Mouse (Mus musculus): ENCODE measurements around the gene Mastl. TPM values are rescaled to one million over a fixed set of nuclear protein-coding genes. Genes with fewer than 3 reads are reported as not detected.
A peak's percentile ranks its signal among the peaks of the same experiment; 100 is the strongest.

The Mastl gene
- 5.2 and 6.6 TPM in 2 replicates for polyA plus RNA-seq (2015; fragmentation: Nextera tagmentation; extraction: Ambion mirVana)

DNA sequence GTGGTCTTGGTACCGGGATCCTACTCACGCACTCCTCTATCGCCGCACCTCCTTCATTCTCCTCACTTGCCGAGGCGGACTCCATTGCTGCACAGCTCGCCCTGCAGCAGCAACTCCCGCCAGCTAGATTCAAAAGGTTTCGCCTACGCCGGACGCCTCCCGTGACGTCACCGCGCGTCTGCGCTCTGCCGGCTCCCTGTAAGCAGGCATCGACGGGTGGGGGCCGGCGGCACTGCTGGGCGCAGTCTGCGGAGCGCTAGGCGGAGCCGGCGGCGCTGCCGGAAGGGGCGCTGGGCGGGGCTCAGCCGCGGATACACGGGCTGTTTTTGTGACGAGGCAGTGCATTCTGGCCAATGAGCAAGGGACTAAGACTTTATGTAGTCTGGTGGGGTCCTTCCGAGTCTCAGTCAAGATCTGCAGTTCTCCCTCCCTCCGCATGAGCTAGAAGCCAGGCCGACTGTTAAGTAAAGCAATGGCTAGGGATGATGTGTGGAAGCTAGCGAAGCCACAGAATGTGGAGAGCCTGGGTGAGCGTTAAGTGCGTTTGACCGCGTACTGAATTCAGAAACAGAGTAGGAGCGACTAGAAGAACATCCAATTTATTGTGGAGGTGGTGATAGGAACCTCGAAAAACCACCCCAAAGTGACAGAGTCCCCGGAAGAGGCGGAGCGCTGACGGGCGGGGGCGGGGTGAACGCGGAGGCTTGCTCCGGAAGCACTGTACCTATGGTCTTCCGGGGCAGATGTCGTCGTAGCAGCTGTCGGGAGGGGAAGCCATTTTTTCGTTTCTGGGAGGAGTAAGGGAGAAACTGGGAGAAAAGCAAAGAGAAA lies at the start of gene Mastl, which contains the start of gene Yme1l1:
Gene Mastl (minus strand): TSS at position 248 of the 831 bp plus-strand sequence.
Gene Yme1l1 (plus strand): TSS at position 593 of the 831 bp plus-strand sequence.
- ATAC-seq (ENCODE audit: low read depth) = peak; percentile 96
- Histone ChIP-seq H3K9ac (ENCODE audit: low read depth, low read length) (peak within 1 kb of the TSS; percentile 82), H3K36me3 (ENCODE audit: control insufficient read depth, insufficient read depth) (no peaks in the 10 kb centered on the region), H3K4me1 (ENCODE audit: control insufficient read depth, low read depth, low read length) (peaks cover 18% of the 10 kb centered on the region), H3K4me3 (ENCODE audit: low read depth, low read length) (peak within 1 kb of the TSS; percentile 89), H3K27me3 (ENCODE audit: control insufficient read depth, insufficient read depth, low read depth, low read length) (no peaks in the 10 kb centered on the region), H3K27ac (ENCODE audit: low read length) (peak within 1 kb of the TSS; percentile 100), H3K4me2 (ENCODE audit: low read depth, low read length) (peak within 1 kb of the TSS; percentile 98), H3K9me3 (replicated peaks; ENCODE audit: control insufficient read depth, low read length) (no peaks in the 10 kb centered on the region)
- WGBS (ENCODE audit: insufficient replicate concordance) = under 1% methylated on average over 61 of the region's 61 CpGs

DNA sequence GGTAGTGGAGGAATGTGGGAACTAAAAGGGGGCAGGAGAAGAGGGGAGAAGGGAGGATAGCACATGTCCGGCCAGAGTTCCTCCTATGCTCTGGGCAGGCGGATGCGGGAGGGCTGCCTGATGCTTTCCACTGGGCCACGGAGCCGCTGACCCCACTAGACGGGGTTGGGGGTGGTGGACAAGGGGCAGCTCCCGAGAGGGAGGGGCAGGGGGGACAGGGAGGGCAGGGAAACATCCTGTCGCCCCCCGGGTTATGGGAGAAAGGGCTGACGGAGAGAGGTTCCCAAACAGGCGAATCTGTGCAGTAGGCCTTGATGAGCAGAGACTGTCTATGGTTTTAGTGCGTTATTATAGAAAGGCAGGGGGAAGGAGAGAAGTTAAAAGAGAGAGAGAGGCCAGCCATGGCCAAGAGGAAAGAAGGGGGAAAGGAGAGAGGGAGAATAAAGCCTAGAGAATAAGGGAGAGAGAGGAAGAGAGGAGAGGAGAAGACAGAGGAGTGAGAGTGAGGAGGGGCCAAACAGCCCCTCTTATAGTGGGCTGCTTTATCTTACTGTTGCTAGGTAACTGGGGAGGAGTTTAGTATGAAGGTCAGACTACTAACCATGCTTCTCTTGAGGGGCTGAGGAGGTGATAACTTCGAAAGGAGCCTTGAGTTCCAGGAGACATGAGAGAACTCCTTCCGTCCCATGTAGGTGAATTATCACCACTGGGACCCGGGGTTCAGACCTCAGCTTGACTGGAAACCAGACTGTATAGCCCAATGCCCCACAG lies 47.3 kb upstream of the Mastl start:
- WGBS (ENCODE audit: insufficient replicate concordance) = 55% methylated on average over 15 of the region's 15 CpGs
- H3K4me1 ChIP-seq (ENCODE audit: control insufficient read depth, low read depth, low read length) = no peaks in the 10 kb centered on the region
- no peak overlapping the region for H3K9ac ChIP-seq (ENCODE audit: low read depth, low read length)
- no peak overlapping the region for H3K4me2 ChIP-seq (ENCODE audit: low read depth, low read length)
- ATAC-seq (ENCODE audit: low read depth) = no peak
- H3K27ac ChIP-seq (ENCODE audit: low read length) = no peak overlapping the region
- no peaks in the 10 kb centered on the region; the same call in 1 of the 2 replicates for H3K36me3 ChIP-seq (ENCODE audit: control insufficient read depth, insufficient read depth)
- no peaks in the 10 kb centered on the region for H3K27me3 ChIP-seq (ENCODE audit: control insufficient read depth, insufficient read depth, low read depth, low read length)
- H3K4me3 ChIP-seq (ENCODE audit: low read depth, low read length) = no peak overlapping the region
- no peaks in the 10 kb centered on the region for H3K9me3 ChIP-seq (replicated peaks; ENCODE audit: control insufficient read depth, low read length)

DNA sequence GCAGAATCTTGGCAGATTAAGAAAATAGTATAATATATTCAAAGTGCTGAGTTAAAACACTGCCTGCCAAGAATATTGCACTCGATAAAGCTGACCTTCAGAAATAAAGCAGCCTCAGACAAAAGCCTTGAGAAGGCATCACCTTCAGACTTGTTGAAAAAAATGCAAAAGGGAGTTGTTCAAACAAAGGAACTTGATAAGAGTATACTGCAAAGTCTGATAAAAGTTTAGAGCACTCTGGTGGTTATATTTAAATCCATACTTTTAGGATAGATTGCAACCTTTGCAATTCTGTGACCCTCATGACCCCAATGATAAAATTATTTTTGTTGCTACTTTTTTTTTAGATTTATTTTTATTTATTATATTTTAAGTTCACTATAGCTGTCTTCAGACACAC lies 45.2 kb upstream of the Mastl start:
- WGBS (ENCODE audit: insufficient replicate concordance) = 57% methylated on average over 1 of the region's 1 CpGs
- ATAC-seq (ENCODE audit: low read depth) = no peak

DNA sequence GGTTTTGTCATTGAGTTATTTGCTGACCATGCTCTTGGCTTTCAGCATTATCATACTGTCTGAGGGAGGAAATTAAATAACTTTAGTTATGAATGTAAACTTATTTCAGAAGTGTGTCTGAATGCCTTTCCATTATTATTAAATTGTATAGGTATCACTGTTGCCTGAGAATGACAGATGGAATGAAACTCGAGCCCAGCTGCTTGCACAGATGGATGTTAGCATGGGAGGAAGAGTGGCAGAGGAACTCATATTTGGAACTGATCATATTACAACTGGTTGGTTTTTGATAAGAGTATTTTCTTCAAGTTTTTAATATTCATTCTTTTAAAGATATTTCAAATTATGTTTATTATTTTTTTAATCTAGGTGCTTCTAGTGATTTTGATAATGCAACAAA lies 38.5 kb upstream of the Mastl start:
- Histone ChIP-seq H3K9me3 (replicated peaks; ENCODE audit: control insufficient read depth, low read length) (no peaks in the 10 kb centered on the region), H3K27me3 (ENCODE audit: control insufficient read depth, insufficient read depth, low read depth, low read length) (no peaks in the 10 kb centered on the region), H3K4me2 (ENCODE audit: low read depth, low read length) (no peak overlapping the region), H3K4me1 (ENCODE audit: control insufficient read depth, low read depth, low read length) (no peaks in the 10 kb centered on the region), H3K4me3 (ENCODE audit: low read depth, low read length) (no peak overlapping the region), H3K27ac (ENCODE audit: low read length) (no peak overlapping the region), H3K36me3 (ENCODE audit: control insufficient read depth, insufficient read depth) (peaks cover 24% of the 10 kb centered on the region), H3K9ac (ENCODE audit: low read depth, low read length) (no peak overlapping the region)
- no peak for ATAC-seq (ENCODE audit: low read depth)
- WGBS (ENCODE audit: insufficient replicate concordance) = 64% methylated on average over 1 of the region's 1 CpGs

More for the DNA sequence above, 45.2 kb upstream of the Mastl start:
- H3K9me3 ChIP-seq (replicated peaks; ENCODE audit: control insufficient read depth, low read length) = no peaks in the 10 kb centered on the region
- no peak overlapping the region for H3K9ac ChIP-seq (ENCODE audit: low read depth, low read length)
- no peak overlapping the region for H3K4me2 ChIP-seq (ENCODE audit: low read depth, low read length)
- H3K4me3 ChIP-seq (ENCODE audit: low read depth, low read length) = no peak overlapping the region
- no peak overlapping the region for H3K27ac ChIP-seq (ENCODE audit: low read length)
- H3K27me3 ChIP-seq (ENCODE audit: control insufficient read depth, insufficient read depth, low read depth, low read length) = no peaks in the 10 kb centered on the region
- no peaks in the 10 kb centered on the region for H3K4me1 ChIP-seq (ENCODE audit: control insufficient read depth, low read depth, low read length)
- H3K36me3 ChIP-seq (ENCODE audit: control insufficient read depth, insufficient read depth) = peaks cover 4% of the 10 kb centered on the region

DNA sequence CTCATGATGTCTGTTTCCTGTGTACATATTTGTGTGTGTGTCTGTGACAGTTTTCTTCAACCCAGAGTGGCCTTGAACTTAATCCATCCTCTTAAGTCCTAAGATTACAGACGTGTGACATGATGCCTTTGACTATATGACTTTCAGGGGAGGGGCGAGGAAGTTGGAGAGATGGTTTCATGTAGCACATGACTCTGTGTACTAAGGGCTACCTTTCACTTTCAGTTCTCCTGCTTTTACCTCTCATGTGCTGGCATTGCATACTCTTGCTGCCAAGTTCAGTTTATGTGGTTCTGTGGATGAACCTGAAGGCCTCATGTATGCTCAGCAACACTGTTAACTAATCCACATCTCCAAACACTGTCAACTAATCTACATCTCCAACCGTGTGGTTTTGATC lies 16.5 kb upstream of the Mastl start:
- no peak overlapping the region for H3K4me2 ChIP-seq (ENCODE audit: low read depth, low read length)
- H3K4me1 ChIP-seq (ENCODE audit: control insufficient read depth, low read depth, low read length) = no peaks in the 10 kb centered on the region
- no peak overlapping the region for H3K9ac ChIP-seq (ENCODE audit: low read depth, low read length)
- H3K36me3 ChIP-seq (ENCODE audit: control insufficient read depth, insufficient read depth) = peaks cover 31% of the 10 kb centered on the region
- H3K9me3 ChIP-seq (replicated peaks; ENCODE audit: control insufficient read depth, low read length) = no peaks in the 10 kb centered on the region
- H3K27me3 ChIP-seq (ENCODE audit: control insufficient read depth, insufficient read depth, low read depth, low read length) = no peaks in the 10 kb centered on the region
- ATAC-seq (ENCODE audit: low read depth) = no peak
- no peak overlapping the region for H3K27ac ChIP-seq (ENCODE audit: low read length)
- H3K4me3 ChIP-seq (ENCODE audit: low read depth, low read length) = no peak overlapping the region
- 73% methylated on average over 3 of the region's 3 CpGs for WGBS (ENCODE audit: insufficient replicate concordance)

DNA sequence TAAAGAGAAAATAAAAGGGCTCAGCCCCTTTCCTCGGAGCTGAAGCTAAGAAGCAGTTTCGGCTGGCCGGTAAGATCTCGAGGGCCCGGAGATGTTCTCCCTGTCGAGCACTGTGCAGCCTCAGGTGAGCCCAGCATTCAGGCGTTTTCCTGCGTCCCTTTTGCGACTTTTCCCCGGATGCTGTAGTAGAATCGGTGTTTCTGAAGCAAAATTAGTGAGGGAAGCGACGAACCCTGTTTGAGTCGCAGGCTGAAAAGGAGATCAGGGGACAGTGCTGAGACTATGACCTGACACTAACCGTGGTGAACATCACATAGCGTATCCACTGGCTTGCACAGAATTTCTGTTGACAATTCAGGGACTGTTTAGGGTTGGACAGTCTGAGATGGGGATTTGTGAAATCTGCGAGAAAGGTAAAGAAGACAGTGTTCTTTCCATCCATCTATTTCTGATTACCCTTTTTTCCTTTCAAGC lies 821 bp upstream of the Mastl start:
- Histone ChIP-seq H3K9me3 (replicated peaks; ENCODE audit: control insufficient read depth, low read length) (no peaks in the 10 kb centered on the region), H3K4me3 (ENCODE audit: low read depth, low read length) (peak overlapping the region; percentile 89), H3K4me1 (ENCODE audit: control insufficient read depth, low read depth, low read length) (peaks cover 18% of the 10 kb centered on the region), H3K36me3 (ENCODE audit: control insufficient read depth, insufficient read depth) (no peaks in the 10 kb centered on the region), H3K4me2 (ENCODE audit: low read depth, low read length) (peak overlapping the region; percentile 98), H3K27me3 (ENCODE audit: control insufficient read depth, insufficient read depth, low read depth, low read length) (no peaks in the 10 kb centered on the region), H3K9ac (ENCODE audit: low read depth, low read length) (peak overlapping the region; percentile 82), H3K27ac (ENCODE audit: low read length) (peak overlapping the region; percentile 100)
- no peak for ATAC-seq (ENCODE audit: low read depth)
- WGBS (ENCODE audit: insufficient replicate concordance) = under 1% methylated on average over 17 of the region's 17 CpGs

DNA sequence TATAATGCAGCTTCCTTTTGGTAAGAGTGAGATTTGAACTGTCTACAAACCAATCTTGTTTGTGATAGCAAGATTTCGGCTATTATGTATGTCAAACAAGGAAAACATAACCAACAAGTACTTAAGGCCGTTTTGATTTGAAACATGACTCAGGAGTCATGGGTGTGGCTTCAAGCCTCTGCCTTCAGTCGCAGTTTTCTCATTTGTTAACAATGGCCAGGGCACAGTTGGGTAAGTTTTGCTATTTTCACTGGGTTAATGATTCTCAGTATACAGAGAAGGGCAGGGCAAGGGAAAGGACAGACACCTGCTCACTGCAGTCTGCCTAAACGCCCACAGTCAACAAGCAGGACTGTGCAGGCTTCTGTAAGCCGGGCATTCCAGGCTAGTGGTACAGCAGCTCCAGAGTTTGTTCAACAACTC lies 614 bp downstream of the Mastl start:
- peak; percentile 25 for ATAC-seq (ENCODE audit: low read depth)
- peak overlapping the region; percentile 89 for H3K4me3 ChIP-seq (ENCODE audit: low read depth, low read length)
- no peaks in the 10 kb centered on the region for H3K27me3 ChIP-seq (ENCODE audit: control insufficient read depth, insufficient read depth, low read depth, low read length)
- H3K36me3 ChIP-seq (ENCODE audit: control insufficient read depth, insufficient read depth) = no peaks in the 10 kb centered on the region; the same call in 1 of the 2 replicates
- H3K9ac ChIP-seq (ENCODE audit: low read depth, low read length) = peak overlapping the region; percentile 68
- peak overlapping the region; percentile 98 for H3K4me2 ChIP-seq (ENCODE audit: low read depth, low read length)
- no peaks in the 10 kb centered on the region for H3K9me3 ChIP-seq (replicated peaks; ENCODE audit: control insufficient read depth, low read length)
- under 1% methylated on average over 5 of the region's 5 CpGs for WGBS (ENCODE audit: insufficient replicate concordance)
- H3K4me1 ChIP-seq (ENCODE audit: control insufficient read depth, low read depth, low read length) = peaks cover 18% of the 10 kb centered on the region
- peak overlapping the region; percentile 100 for H3K27ac ChIP-seq (ENCODE audit: low read length)

DNA sequence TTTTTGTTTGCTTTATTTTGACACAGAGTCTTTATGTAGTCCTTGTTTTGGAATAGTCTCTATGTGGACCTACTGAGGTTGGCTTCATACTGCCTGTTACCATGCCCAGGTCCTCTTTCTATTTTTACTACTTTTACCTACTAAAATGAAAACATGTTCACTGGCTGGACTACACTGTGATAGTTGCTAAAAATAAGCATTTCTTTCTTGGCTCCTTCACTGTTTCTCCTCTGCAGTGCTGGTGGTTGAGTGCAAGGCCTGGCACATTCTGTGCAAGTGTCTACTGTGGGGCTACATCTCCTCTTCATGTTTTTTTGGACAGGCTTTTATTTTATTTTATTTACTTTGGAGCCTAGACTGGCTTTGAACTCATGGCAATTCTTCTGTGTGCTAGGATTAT lies 36.3 kb downstream of the Mastl start:
- Histone ChIP-seq H3K9me3 (replicated peaks; ENCODE audit: control insufficient read depth, low read length) (no peaks in the 10 kb centered on the region), H3K4me3 (ENCODE audit: low read depth, low read length) (no peak overlapping the region), H3K36me3 (ENCODE audit: control insufficient read depth, insufficient read depth) (peaks cover 3% of the 10 kb centered on the region), H3K4me1 (ENCODE audit: control insufficient read depth, low read depth, low read length) (no peaks in the 10 kb centered on the region), H3K9ac (ENCODE audit: low read depth, low read length) (no peak overlapping the region), H3K27ac (ENCODE audit: low read length) (no peak overlapping the region), H3K27me3 (ENCODE audit: control insufficient read depth, insufficient read depth, low read depth, low read length) (no peaks in the 10 kb centered on the region), H3K4me2 (ENCODE audit: low read depth, low read length) (no peak overlapping the region)
- ATAC-seq (ENCODE audit: low read depth) = no peak

DNA sequence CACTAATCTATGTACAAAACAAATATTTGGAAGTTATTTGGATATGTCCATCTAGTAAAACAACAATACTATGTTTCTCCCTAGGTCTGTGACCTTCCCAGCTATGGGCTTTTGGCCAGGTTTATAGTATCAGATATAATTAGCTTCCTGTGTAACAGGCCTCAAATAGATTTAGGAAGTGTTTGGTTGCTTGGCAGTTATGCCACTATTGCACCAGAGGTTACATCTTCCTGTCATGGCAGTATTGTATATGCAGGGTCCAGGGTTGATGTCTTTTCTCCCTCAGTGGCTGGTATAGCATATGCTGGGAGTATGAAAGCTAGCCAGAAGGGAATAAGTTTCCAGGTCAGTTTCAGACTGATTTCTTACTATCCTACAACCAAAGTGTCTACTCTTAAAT lies 53.6 kb downstream of the Mastl start:
- H3K4me2 ChIP-seq (ENCODE audit: low read depth, low read length) = no peak overlapping the region
- H3K4me3 ChIP-seq (ENCODE audit: low read depth, low read length) = no peak overlapping the region
- H3K36me3 ChIP-seq (ENCODE audit: control insufficient read depth, insufficient read depth) = no peaks in the 10 kb centered on the region; the same call in 1 of the 2 replicates
- no peak overlapping the region for H3K9ac ChIP-seq (ENCODE audit: low read depth, low read length)
- H3K27me3 ChIP-seq (ENCODE audit: control insufficient read depth, insufficient read depth, low read depth, low read length) = no peaks in the 10 kb centered on the region
- no peaks in the 10 kb centered on the region for H3K9me3 ChIP-seq (replicated peaks; ENCODE audit: control insufficient read depth, low read length)
- no peak overlapping the region for H3K27ac ChIP-seq (ENCODE audit: low read length)
- no peak for ATAC-seq (ENCODE audit: low read depth)
- no peaks in the 10 kb centered on the region for H3K4me1 ChIP-seq (ENCODE audit: control insufficient read depth, low read depth, low read length)
